Mouse (Mus musculus) E14TG2a.4 (cell line): ENCODE results near the gene Klhl25.

Experiments
- CTCF ChIP-seq: conservative IDR thresholded peaks from 2 replicates; pipeline ENCODE4 v1.5.1; 2014; ENCODE audit warnings: low read length
- NANOG ChIP-seq: IDR thresholded peaks from 2 replicates; pipeline ENCODE4 v1.6.1; 2014; ENCODE audit warnings: borderline replicate concordance, low read length, mixed read lengths
- POU5F1 ChIP-seq: IDR thresholded peaks from 2 replicates; pipeline ENCODE4 v1.6.1; 2014; ENCODE audit warnings: low read length, borderline replicate concordance

GRCm38 (mm10) chr7:75852363-75852762, 4.3 kb downstream of the Klhl25 start:
- no peak for TF ChIP-seq CTCF
- TF ChIP-seq POU5F1 = no peak
- no peak for TF ChIP-seq NANOG
